In the genomic region with DNA sequence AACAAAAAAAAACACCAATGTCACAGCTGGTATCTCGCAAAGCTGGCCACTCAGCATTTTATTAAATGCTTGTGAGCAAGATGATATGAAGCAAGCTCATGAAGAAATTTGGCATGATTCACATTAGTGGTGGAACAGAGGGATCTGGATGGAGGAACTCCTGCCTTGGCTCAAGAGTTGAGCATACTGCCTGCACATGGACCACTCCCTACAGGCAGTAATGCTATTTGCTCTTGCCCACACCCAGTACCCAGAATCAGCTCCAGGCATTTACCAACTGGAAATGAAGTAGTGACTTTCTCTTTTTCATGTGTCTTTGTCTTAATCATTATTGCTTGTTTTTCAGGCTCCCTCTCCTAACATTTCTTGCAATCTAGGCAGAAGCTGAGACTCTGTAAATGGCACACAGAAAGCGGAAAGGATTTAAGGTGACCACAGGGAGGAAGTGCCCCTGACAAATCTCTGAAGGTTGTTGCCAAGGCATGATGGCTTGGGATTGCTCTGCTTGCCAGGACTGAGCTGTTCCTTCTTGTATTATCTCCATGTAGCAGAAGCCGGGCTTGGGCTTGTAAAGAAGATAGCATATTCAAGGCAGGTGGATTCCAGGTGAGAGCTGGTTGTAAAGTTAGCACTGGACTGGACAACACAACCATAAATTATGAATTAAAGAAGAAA, we compare ENCODE assay signal across 22 mouse cellular contexts.
DNase-seq lines count a peak whose midpoint lies in the region; ATAC-seq and TF ChIP-seq lines count a peak whose summit lies in the region.
"Had no signal": no experiment of that assay in that cellular context is flagged by ENCODE, and none has a peak within 500 bp of the region (broad histone marks: within the 10 kb centered on the region; RNA-seq: fewer than 3 reads in every experiment).

No protein-coding gene starts in this region.

- 82% methylated on average over 3 of the region's 3 CpGs for WGBS in stomach, postnatal 0 days
- WGBS in liver, postnatal 0 days (ENCODE audit: insufficient replicate concordance) = 74% methylated on average over 3 of the region's 3 CpGs
- 89% methylated on average over 3 of the region's 3 CpGs for WGBS in forebrain, postnatal 0 days

- ATAC-seq in common myeloid progenitor, adult 5-6 weeks (replicated peaks; ENCODE audit: low read depth, poor library complexity, severe bottlenecking) = 0 out of 2 replicates have a peak, but pooled peaks have one; percentile 25
- peak; percentile 75; the same call in 1 of the 2 replicates for ATAC-seq in stomach, postnatal 0 days (ENCODE audit: low FRiP score, low TSS enrichment)
- ATAC-seq in liver, postnatal 0 days = no peak
- no peak for ATAC-seq in forebrain, postnatal 0 days
- ATAC-seq: activated CD4-positive, CD25-positive, alpha-beta regulatory T cell, adult 4 months; hindbrain, postnatal 0 days; intestine, postnatal 0 days had no signal

- H3K4me1 ChIP-seq in stomach, postnatal 0 days (replicated peaks; ENCODE audit: control insufficient read depth, insufficient read depth) = no peaks in the 10 kb centered on the region
- no peaks in the 10 kb centered on the region for H3K4me1 ChIP-seq in liver, postnatal 0 days (ENCODE audit: insufficient read depth)
- H3K4me1 ChIP-seq in forebrain, postnatal 0 days (ENCODE audit: insufficient read depth) = no peaks in the 10 kb centered on the region
- H3K4me1 ChIP-seq: embryonic facial prominence, embryonic 12.5 days; heart, embryonic 12.5 days; liver, embryonic 13.5 days had no signal

- DNase-seq in adrenal gland, adult 2 months = peak; percentile 41
- DNase-seq in adrenal gland, postnatal 10 days = no peak
- peak; percentile 17 for DNase-seq in lung, postnatal 36 days
- DNase-seq in lung, postnatal 25 days (ENCODE audit: low spot score) = no peak
- DNase-seq in stomach, postnatal 0 days (ENCODE audit: low spot score) = peak; percentile 26
- no peak for DNase-seq in liver, postnatal 0 days
- DNase-seq in forebrain, postnatal 0 days = no peak
- DNase-seq: cerebellum, adult 8-10 months; heart, postnatal 14 days; kidney, postnatal 4 days; liver, embryonic 13.5 days; lung, embryonic 14.5 days; lung, postnatal 4 days; thymus, postnatal 25 days had no signal

- H3K36me3 ChIP-seq in stomach, postnatal 0 days (ENCODE audit: control insufficient read depth, insufficient read depth, low read length) = no peaks in the 10 kb centered on the region
- no peaks in the 10 kb centered on the region for H3K36me3 ChIP-seq in liver, postnatal 0 days (replicated peaks; ENCODE audit: insufficient read depth, low read length)
- no peaks in the 10 kb centered on the region for H3K36me3 ChIP-seq in forebrain, postnatal 0 days (ENCODE audit: insufficient read depth)
- H3K36me3 ChIP-seq: embryonic facial prominence, embryonic 12.5 days; heart, embryonic 12.5 days; kidney, embryonic 15.5 days; liver, embryonic 13.5 days had no signal

- no peaks in the 10 kb centered on the region for H3K27me3 ChIP-seq in stomach, postnatal 0 days (ENCODE audit: control insufficient read depth, insufficient read depth, low read length)
- H3K27me3 ChIP-seq in liver, postnatal 0 days (ENCODE audit: insufficient read depth, low read length) = no peaks in the 10 kb centered on the region
- no peaks in the 10 kb centered on the region for H3K27me3 ChIP-seq in forebrain, postnatal 0 days (ENCODE audit: insufficient read depth, low read length)
- H3K27me3 ChIP-seq: embryonic facial prominence, embryonic 12.5 days; heart, embryonic 12.5 days; kidney, embryonic 15.5 days; liver, embryonic 13.5 days had no signal

- no peak for TF ChIP-seq EP300 in stomach, postnatal 0 days (optimal IDR thresholded peaks at IDR 0.05)
- no peak for TF ChIP-seq EP300 in liver, postnatal 0 days (IDR thresholded peaks at IDR 0.05; ENCODE audit: low read depth)

- H3K27ac ChIP-seq in stomach, postnatal 0 days (replicated peaks) = no peak overlapping the region
- no peak overlapping the region for H3K27ac ChIP-seq in liver, postnatal 0 days (ENCODE audit: low read depth)
- H3K27ac ChIP-seq in forebrain, postnatal 0 days (ENCODE audit: low read depth, low read length) = no peak overlapping the region
- H3K27ac ChIP-seq: embryonic facial prominence, embryonic 12.5 days; hindbrain, postnatal 0 days; kidney, embryonic 15.5 days; liver, embryonic 13.5 days had no signal

- no peak overlapping the region for H3K4me3 ChIP-seq in stomach, postnatal 0 days (ENCODE audit: low read depth, low read length)
- H3K4me3 ChIP-seq in liver, postnatal 0 days (ENCODE audit: low read depth, low read length) = no peak overlapping the region
- no peak overlapping the region for H3K4me3 ChIP-seq in forebrain, postnatal 0 days (ENCODE audit: low read depth, low read length)
- H3K4me3 ChIP-seq: embryonic facial prominence, embryonic 12.5 days; heart, embryonic 12.5 days; kidney, embryonic 15.5 days; liver, embryonic 13.5 days had no signal

- no peak overlapping the region for H3K4me2 ChIP-seq in stomach, postnatal 0 days (replicated peaks; ENCODE audit: low read depth)
- H3K4me2 ChIP-seq in liver, postnatal 0 days (ENCODE audit: low read depth, low read length) = no peak overlapping the region
- no peak overlapping the region for H3K4me2 ChIP-seq in forebrain, postnatal 0 days (ENCODE audit: low read depth)
- H3K4me2 ChIP-seq: embryonic facial prominence, embryonic 12.5 days; heart, embryonic 12.5 days; kidney, embryonic 15.5 days; liver, embryonic 13.5 days; lung, embryonic 14.5 days; midbrain, embryonic 11.5 days had no signal

- TF ChIP-seq CTCF in stomach, postnatal 0 days (IDR thresholded peaks at IDR 0.05; ENCODE audit: low read depth) = no peak
- TF ChIP-seq CTCF in liver, postnatal 0 days (IDR thresholded peaks at IDR 0.05; ENCODE audit: low read depth) = no peak
- TF ChIP-seq CTCF in forebrain, postnatal 0 days (IDR thresholded peaks at IDR 0.05; ENCODE audit: low read depth) = no peak

- H3K9ac ChIP-seq in stomach, postnatal 0 days (ENCODE audit: low read length) = no peak overlapping the region
- no peak overlapping the region for H3K9ac ChIP-seq in liver, postnatal 0 days (replicated peaks)
- no peak overlapping the region for H3K9ac ChIP-seq in forebrain, postnatal 0 days
- H3K9ac ChIP-seq: embryonic facial prominence, embryonic 12.5 days; heart, embryonic 12.5 days; kidney, embryonic 15.5 days; liver, embryonic 13.5 days; lung, embryonic 14.5 days had no signal

- H3K9me3 ChIP-seq in stomach, postnatal 0 days (ENCODE audit: control insufficient read depth, low read length) = no peaks in the 10 kb centered on the region
- no peaks in the 10 kb centered on the region for H3K9me3 ChIP-seq in liver, postnatal 0 days (ENCODE audit: low read length)
- no peaks in the 10 kb centered on the region for H3K9me3 ChIP-seq in forebrain, postnatal 0 days (ENCODE audit: low read length)
- H3K9me3 ChIP-seq: embryonic facial prominence, embryonic 12.5 days; kidney, embryonic 15.5 days; liver, embryonic 13.5 days had no signal

Comparison
In these comparisons a context has a peak if more than half of its experiments do, and no peak if none do; other contexts are left out.
1. DNase-seq: peak in adrenal gland, adult 2 months (single experiment), lung, postnatal 36 days (single experiment) and stomach, postnatal 0 days (single experiment); none in adrenal gland, postnatal 10 days (single experiment), lung, postnatal 25 days (single experiment), liver, postnatal 0 days (single experiment) and forebrain, postnatal 0 days (single experiment).
2. ATAC-seq: peak in common myeloid progenitor, adult 5-6 weeks (single experiment) and stomach, postnatal 0 days (single experiment); none in liver, postnatal 0 days (single experiment) and forebrain, postnatal 0 days (single experiment).